Mouse (Mus musculus) cortical plate, adult 2 months (tissue): Measurements from ENCODE around the gene Arhgap4.

Experiments
- CTCF ChIP-seq: fragments of 200-500 bp; IDR thresholded peaks from 2 replicates; pipeline ENCODE4 v1.5.1; 2011; ENCODE audit warnings: mild to moderate bottlenecking, control low read depth, low read length; ENCODE audit not compliant: insufficient read depth; ENCODE audit errors: extremely low read depth
- POLR2A ChIP-seq: fragments of 200-500 bp; IDR thresholded peaks from 2 replicates; pipeline ENCODE4 v1.6.1; 2011; ENCODE audit warnings: mild to moderate bottlenecking, low read length, control low read depth; ENCODE audit not compliant: insufficient read depth; ENCODE audit errors: extremely low read depth

GRCm38 (mm10) chrX:73966248-73967176 is 44.8 kb upstream of the Arhgap4 start, which contains the start of gene Hcfc1:
- TF ChIP-seq POLR2A, result no peak
- TF ChIP-seq CTCF, result no peak
